Mouse (Mus musculus): ENCODE results near the gene Gm21778. TPM values are rescaled to one million over a fixed set of nuclear protein-coding genes. Genes with fewer than 3 reads are reported as not detected.
"Not testable (repeated sequence)": the region's sequence is repeated elsewhere in the genome, so short reads cannot be mapped to it uniquely, and the experiment has no call there.

The Gm21778 gene
- polyA plus RNA-seq (2015; fragmentation: Nextera tagmentation; extraction: Ambion mirVana), result not detected in 2 replicates

GRCm38 (mm10) chrY:5942160-5942559 lies at the start of gene Gm21778:
Gene Gm21778, plus strand, starts transcription at chrY:5942460.
- not testable (repeated sequence) for H3K4me1 ChIP-seq; ATAC-seq (replicated peaks); H3K4me2 ChIP-seq (replicated peaks); H3K36me3 ChIP-seq; H3K9ac ChIP-seq (replicated peaks); H3K4me3 ChIP-seq; H3K9me3 ChIP-seq; H3K27me3 ChIP-seq; H3K27ac ChIP-seq (replicated peaks)

Other genes with a start within 250 kb of the Gm21778 start
- gene Gm20914, start 216.5 kb upstream of the Gm21778 start, polyA plus RNA-seq (2015; fragmentation: Nextera tagmentation; extraction: Ambion mirVana), result not detected in 2 replicates
- not detected in 2 replicates for gene Gm28171, start 149.1 kb upstream of the Gm21778 start, polyA plus RNA-seq (2015; fragmentation: Nextera tagmentation; extraction: Ambion mirVana)

Measured in forebrain, embryonic 15.5 days (tissue).